Mouse (Mus musculus) 3T3-L1 (cell line): Measurements from ENCODE around the gene Nanog.
"Not testable (repeated sequence)": the region's sequence is repeated elsewhere in the genome, so short reads cannot be mapped to it uniquely, and the experiment has no call there.

Experiments used
- DNase-seq: peaks from one replicate; pipeline ENCODE4 v3.0.0-alpha.2; 2015; ENCODE audit warnings: low read depth, low spot score

The Nanog gene

GRCm38 (mm10) chr6:122707036-122707800, at the start of gene Nanog:
TSS of gene Nanog (plus strand) at chr6:122707489.
- no peak for DNase-seq

GRCm38 (mm10) chr6:122657630-122658029, 49.7 kb upstream of the Nanog start:
- no peak for DNase-seq

GRCm38 (mm10) chr6:122659567-122659966, 47.7 kb upstream of the Nanog start:
- peak; percentile 69 for DNase-seq

- peak; percentile 75 for DNase-seq
These were observed 46.5 kb upstream of the Nanog start for GRCm38 (mm10) chr6:122660601-122661379.

GRCm38 (mm10) chr6:122662551-122663264, 44.6 kb upstream of the Nanog start:
- DNase-seq = no peak

GRCm38 (mm10) chr6:122663596-122664206, 43.6 kb upstream of the Nanog start:
- no peak for DNase-seq

GRCm38 (mm10) chr6:122665866-122666265, 41.4 kb upstream of the Nanog start:
- no peak for DNase-seq

- no peak for DNase-seq
These were observed 39.6 kb upstream of the Nanog start for GRCm38 (mm10) chr6:122667715-122668114.

GRCm38 (mm10) chr6:122668823-122669222, 38.5 kb upstream of the Nanog start:
- no peak for DNase-seq

GRCm38 (mm10) chr6:122669406-122670200, 37.7 kb upstream of the Nanog start:
- peak; percentile 99 for DNase-seq

GRCm38 (mm10) chr6:122670201-122670551, 37.1 kb upstream of the Nanog start:
- no peak for DNase-seq

- no peak for DNase-seq
These were observed 36.4 kb upstream of the Nanog start for GRCm38 (mm10) chr6:122670841-122671240.

- DNase-seq = no peak
These were observed 34.5 kb upstream of the Nanog start for GRCm38 (mm10) chr6:122672746-122673145.

GRCm38 (mm10) chr6:122682646-122683045, 24.6 kb upstream of the Nanog start:
- no peak for DNase-seq

GRCm38 (mm10) chr6:122686709-122687108, 20.6 kb upstream of the Nanog start:
- DNase-seq = no peak

GRCm38 (mm10) chr6:122689411-122690055, 17.8 kb upstream of the Nanog start:
- DNase-seq = peak; percentile 95

GRCm38 (mm10) chr6:122690082-122690481, 17.2 kb upstream of the Nanog start:
- no peak for DNase-seq

- no peak for DNase-seq
These were observed 11.9 kb upstream of the Nanog start for GRCm38 (mm10) chr6:122695398-122695797.

- not testable (repeated sequence) for DNase-seq
These were observed 7.7 kb upstream of the Nanog start for GRCm38 (mm10) chr6:122699628-122700027.

- peak; percentile 29 for DNase-seq
These were observed 5.5 kb upstream of the Nanog start for GRCm38 (mm10) chr6:122701816-122702215.
